Mouse (Mus musculus) E14TG2a.4 (cell line): ENCODE data around the gene Hoxd13.

Experiments used
- H3K27me3 ChIP-seq: 2 replicates; pipeline ENCODE4 v1.6.1; 2014; ENCODE audit warnings: low read length, control low read depth; ENCODE audit not compliant: insufficient read depth
- H3K36me3 ChIP-seq: 2 replicates; pipeline ENCODE4 v1.6.1; 2014; ENCODE audit warnings: low read length, control low read depth; ENCODE audit not compliant: insufficient read depth
- H3K4me1 ChIP-seq: replicated peaks from 2 replicates; pipeline ENCODE4 v1.6.1; 2014; ENCODE audit warnings: low read depth, low read length, control low read depth
- H3K4me3 ChIP-seq: replicated peaks from 2 replicates; pipeline ENCODE4 v1.5.1; 2014; ENCODE audit warnings: mild to moderate bottlenecking, low read length
- H3K9me3 ChIP-seq: 2 replicates; pipeline ENCODE4 v1.6.1; 2014; ENCODE audit warnings: low read length, control low read depth
- CTCF ChIP-seq: conservative IDR thresholded peaks from 2 replicates; pipeline ENCODE4 v1.5.1; 2014; ENCODE audit warnings: low read length
- NANOG ChIP-seq: IDR thresholded peaks from 2 replicates; pipeline ENCODE4 v1.6.1; 2014; ENCODE audit warnings: borderline replicate concordance, low read length, mixed read lengths
- POU5F1 ChIP-seq: IDR thresholded peaks from 2 replicates; pipeline ENCODE4 v1.6.1; 2014; ENCODE audit warnings: low read length, borderline replicate concordance

Gene Hoxd13

GRCm38 (mm10) chr2:74659507-74660005, 8.6 kb upstream of the Hoxd13 start, which contains the start of gene Evx2:
Evx2 (minus strand) TSS chr2:74659557.
- H3K27me3 ChIP-seq: peaks cover 95% of the 10 kb centered on the region
- H3K4me1 ChIP-seq: peaks cover 44% of the 10 kb centered on the region
- peak within 1 kb of the TSS; percentile 35; the same call in 1 of the 2 replicates for H3K4me3 ChIP-seq
- no peaks in the 10 kb centered on the region for H3K36me3 ChIP-seq
- TF ChIP-seq POU5F1 (no peak), NANOG (no peak)
- H3K9me3 ChIP-seq: no peaks in the 10 kb centered on the region

GRCm38 (mm10) chr2:74660421-74661375, 7.4 kb upstream of the Hoxd13 start:
- no peak for TF ChIP-seq NANOG
- no peak for TF ChIP-seq CTCF
- no peak for TF ChIP-seq POU5F1

DNA sequence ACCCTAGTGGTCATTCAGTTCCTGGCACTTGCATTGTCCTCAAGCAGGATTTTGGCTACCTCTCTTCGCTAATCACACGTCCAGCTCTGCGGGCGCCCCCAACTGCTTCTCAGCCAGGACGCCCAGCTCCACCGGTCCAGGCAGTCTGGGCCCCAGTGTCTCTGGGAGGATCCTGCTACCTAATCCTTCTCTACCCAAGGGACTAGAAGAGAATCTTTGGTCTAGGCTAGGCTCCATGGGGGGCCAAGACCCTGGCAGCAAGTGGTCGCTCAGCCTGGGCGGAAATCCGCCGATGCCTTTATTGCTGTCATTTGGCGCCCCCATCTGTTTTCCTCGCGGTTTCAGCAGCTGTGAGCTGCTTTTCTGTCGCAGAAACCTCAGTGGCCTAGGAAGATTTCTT, 6.4 kb upstream of the Hoxd13 start:
- Histone ChIP-seq H3K36me3 (no peaks in the 10 kb centered on the region), H3K4me3 (no peak overlapping the region), H3K4me1 (peaks cover 36% of the 10 kb centered on the region), H3K9me3 (no peaks in the 10 kb centered on the region; the same call in 1 of the 2 replicates), H3K27me3 (peaks cover 97% of the 10 kb centered on the region)
- TF ChIP-seq CTCF: peak; percentile 13; the same call in 1 of the 2 replicates
- no peak for TF ChIP-seq NANOG

More at GRCm38 (mm10) chr2:74660421-74661375, 7.4 kb upstream of the Hoxd13 start:
- Histone ChIP-seq H3K4me1 (peaks cover 40% of the 10 kb centered on the region), H3K36me3 (no peaks in the 10 kb centered on the region), H3K27me3 (peaks cover 96% of the 10 kb centered on the region), H3K4me3 (no peak overlapping the region), H3K9me3 (no peaks in the 10 kb centered on the region)

DNA sequence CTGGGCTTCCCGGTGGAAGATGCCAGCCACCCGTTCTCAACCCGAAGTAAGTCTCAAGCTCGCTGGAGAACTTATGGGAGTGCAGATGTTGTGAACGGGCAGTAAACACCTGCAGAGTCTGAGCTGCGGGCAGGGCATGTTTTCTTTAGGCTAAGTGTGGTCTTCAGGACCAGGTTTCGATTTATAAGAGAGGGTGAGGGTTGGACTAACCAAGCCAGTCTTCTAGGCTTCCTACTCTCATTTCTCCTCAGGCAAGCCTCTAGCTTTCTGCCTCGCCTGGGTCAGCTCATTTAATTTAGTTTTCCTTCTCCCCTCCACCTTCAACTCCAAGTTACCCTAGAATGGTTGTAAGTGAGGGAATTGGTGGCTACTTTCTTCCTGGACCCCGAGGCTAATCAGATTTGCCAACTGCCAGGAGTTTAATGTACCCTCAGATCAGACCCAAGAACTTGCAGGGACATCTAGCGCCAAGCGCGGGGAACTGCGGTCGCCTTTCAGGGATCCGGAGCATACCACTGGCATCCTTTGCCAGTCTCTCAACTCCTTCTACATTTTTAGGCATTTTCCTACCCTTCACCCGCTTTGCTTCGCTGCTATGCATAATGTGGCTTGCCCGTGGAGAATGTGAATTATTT, 4.7 kb upstream of the Hoxd13 start:
- Histone ChIP-seq H3K27me3 (peaks cover 92% of the 10 kb centered on the region), H3K4me3 (no peak overlapping the region), H3K36me3 (no peaks in the 10 kb centered on the region), H3K9me3 (no peaks in the 10 kb centered on the region; the same call in 1 of the 2 replicates), H3K4me1 (peaks cover 37% of the 10 kb centered on the region)
- no peak for TF ChIP-seq NANOG
- no peak for TF ChIP-seq POU5F1
- peak; percentile 54 for TF ChIP-seq CTCF

DNA sequence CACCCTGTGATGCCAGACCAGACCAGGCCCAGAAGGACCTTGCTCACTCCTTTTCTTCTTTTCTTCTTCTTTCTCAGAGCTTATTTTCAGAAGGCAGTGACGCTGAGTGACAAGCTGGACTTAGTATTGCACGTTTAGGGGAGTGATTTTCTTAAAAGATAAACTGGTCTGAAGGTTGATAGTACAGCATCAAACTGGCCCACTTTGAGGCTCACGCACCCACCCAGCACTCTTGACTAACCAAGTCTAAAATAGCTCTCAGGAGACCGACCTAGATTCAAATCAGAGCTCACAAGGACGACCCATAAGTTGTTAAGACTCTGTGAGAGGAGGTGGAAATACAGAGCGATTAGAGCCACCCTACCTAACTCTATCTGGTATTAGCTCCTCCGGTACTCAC, 1.7 kb upstream of the Hoxd13 start:
- TF ChIP-seq CTCF: no peak
- no peak for TF ChIP-seq NANOG
- no peak for TF ChIP-seq POU5F1
- Histone ChIP-seq H3K4me3 (no peak overlapping the region), H3K27me3 (peaks cover 91% of the 10 kb centered on the region), H3K36me3 (no peaks in the 10 kb centered on the region), H3K4me1 (peaks cover 28% of the 10 kb centered on the region), H3K9me3 (no peaks in the 10 kb centered on the region; the same call in 1 of the 2 replicates)

DNA sequence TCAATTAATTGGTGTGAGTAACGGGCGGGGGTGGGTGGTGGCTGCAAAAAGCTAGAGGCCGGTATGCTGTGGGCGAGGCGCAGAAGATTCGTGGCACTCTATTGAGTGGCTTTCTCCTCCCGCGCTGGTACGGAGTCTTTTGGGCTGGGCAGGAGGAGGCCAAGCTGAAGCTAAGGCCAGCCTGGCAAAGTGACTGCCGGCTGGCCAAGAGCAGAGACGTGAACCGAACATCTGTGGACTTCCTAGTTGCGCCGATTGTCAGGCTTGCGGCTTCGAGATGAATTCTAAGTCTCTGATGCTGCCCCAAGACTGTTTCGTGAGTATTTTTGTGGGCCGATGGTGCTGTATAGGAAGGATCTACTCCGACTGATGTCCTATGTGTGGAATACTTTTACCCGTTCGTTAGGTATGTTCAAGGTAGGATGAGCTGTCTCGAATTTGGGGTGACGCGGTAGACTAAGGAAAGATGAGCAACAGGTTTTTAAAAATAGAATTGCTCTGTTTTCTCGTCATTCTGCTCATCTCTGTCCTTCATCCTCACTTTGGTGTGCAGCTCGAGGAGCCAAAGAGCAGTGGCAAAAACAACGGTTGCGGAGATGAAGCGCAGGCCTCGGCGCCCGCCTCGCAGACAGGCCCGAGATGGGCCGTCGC, 794 bp upstream of the Hoxd13 start:
- H3K9me3 ChIP-seq: no peaks in the 10 kb centered on the region; the same call in 1 of the 2 replicates
- peak overlapping the region; percentile 26; the same call in 1 of the 2 replicates for H3K4me3 ChIP-seq
- peaks cover 91% of the 10 kb centered on the region for H3K27me3 ChIP-seq
- peaks cover 27% of the 10 kb centered on the region for H3K4me1 ChIP-seq
- no peak for TF ChIP-seq NANOG
- TF ChIP-seq CTCF: no peak
- no peak for TF ChIP-seq POU5F1
- H3K36me3 ChIP-seq: no peaks in the 10 kb centered on the region

- Histone ChIP-seq H3K36me3 (no peaks in the 10 kb centered on the region), H3K4me3 (peak overlapping the region; percentile 75), H3K9me3 (peaks cover 5% of the 10 kb centered on the region), H3K4me1 (peaks cover 33% of the 10 kb centered on the region), H3K27me3 (peaks cover 91% of the 10 kb centered on the region)
- TF ChIP-seq NANOG: no peak
- TF ChIP-seq CTCF: no peak
- no peak for TF ChIP-seq POU5F1
Observed at GRCm38 (mm10) chr2:74668370-74669229, 490 bp downstream of the Hoxd13 start.
